Mouse (Mus musculus): ENCODE data around the gene Bco2.

- TF ChIP-seq GATA1 (IDR thresholded peaks at IDR 0.05; ENCODE audit: borderline replicate concordance, low read length), result no peak
- no peak for TF ChIP-seq FLI1 (IDR thresholded peaks at IDR 0.05; ENCODE audit: low read length)
These were observed 39.9 kb upstream of the Bco2 start for GRCm38 (mm10) chr9:50594794-50595417.

All from megakaryocyte, embryonic 14.5 days (primary cell).